Mouse (Mus musculus) neural tube, embryonic 15.5 days (tissue): ENCODE measurements at regions not wholly inside any gene's neighbourhood (a gene's known extent, or its start where the extent isn't known, plus 50 kb on each side); places are given as distances from the start of the nearest gene placed in this dataset.

ENCODE experiments used
- ATAC-seq: fragments of 200-750 bp; cut with Nextera tagmentation; 2 replicates; pipeline ENCODE4 v1.8.0; 2017; ENCODE audit warnings: mild to moderate bottlenecking, moderate TSS enrichment, moderate library complexity; ENCODE audit not compliant: low FRiP score
- H3K27ac ChIP-seq: fragments of 300-500 bp; sonication (generic); replicated peaks from 2 replicates; pipeline ENCODE4 v1.5.1; 2015; ENCODE audit warnings: mild to moderate bottlenecking, inconsistent platforms
- H3K27me3 ChIP-seq: fragments of 300-500 bp; sonication (generic); replicated peaks from 2 replicates; pipeline ENCODE4 v1.6.1; 2015; ENCODE audit warnings: inconsistent platforms
- H3K36me3 ChIP-seq: fragments of 300-500 bp; sonication (generic); 2 replicates; pipeline ENCODE4 v1.6.1; 2015; ENCODE audit warnings: inconsistent platforms
- H3K4me1 ChIP-seq: fragments of 300-500 bp; sonication (generic); 2 replicates; pipeline ENCODE4 v1.6.1; 2015; ENCODE audit warnings: inconsistent platforms
- H3K4me2 ChIP-seq: fragments of 300-500 bp; sonication (generic); 2 replicates; pipeline ENCODE4 v1.6.1; 2015; ENCODE audit warnings: inconsistent platforms, mild to moderate bottlenecking, moderate library complexity
- H3K4me3 ChIP-seq: fragments of 300-500 bp; sonication (generic); replicated peaks from 2 replicates; pipeline ENCODE4 v1.5.1; 2015; ENCODE audit warnings: mild to moderate bottlenecking, inconsistent platforms
- H3K9ac ChIP-seq: fragments of 300-500 bp; sonication (generic); replicated peaks from 2 replicates; pipeline ENCODE4 v1.6.1; 2015; ENCODE audit warnings: mild to moderate bottlenecking, inconsistent platforms
- H3K9me3 ChIP-seq: fragments of 300-500 bp; sonication (generic); replicated peaks from 2 replicates; pipeline ENCODE4 v1.6.1; 2016; ENCODE audit warnings: inconsistent platforms
- WGBS: fragments of 180-500 bp; shearing (Covaris S2); methylation state at CpG from one replicate; pipeline ENCODE4 v1.1.7; 2015; ENCODE audit warnings: mixed read lengths; 5-methylcytosine and 5-hydroxymethylcytosine counted together

- H3K27ac ChIP-seq: no peak overlapping the region
- H3K4me2 ChIP-seq: no peak overlapping the region
- H3K36me3 ChIP-seq: no peaks in the 10 kb centered on the region
- no peak for ATAC-seq
- H3K4me3 ChIP-seq: no peak overlapping the region
- no peaks in the 10 kb centered on the region for H3K9me3 ChIP-seq
- 0 out of 2 replicates have a peak, but pooled peaks cover 2% of the 10 kb centered on the region for H3K4me1 ChIP-seq
- 87% methylated on average over 2 of the region's 2 CpGs for WGBS
- no peaks in the 10 kb centered on the region for H3K27me3 ChIP-seq
- H3K9ac ChIP-seq: no peak overlapping the region
These were observed 656.0 kb upstream of the Cdh5 start for GRCm38 (mm10) chr8:103445378-103445777.

DNA sequence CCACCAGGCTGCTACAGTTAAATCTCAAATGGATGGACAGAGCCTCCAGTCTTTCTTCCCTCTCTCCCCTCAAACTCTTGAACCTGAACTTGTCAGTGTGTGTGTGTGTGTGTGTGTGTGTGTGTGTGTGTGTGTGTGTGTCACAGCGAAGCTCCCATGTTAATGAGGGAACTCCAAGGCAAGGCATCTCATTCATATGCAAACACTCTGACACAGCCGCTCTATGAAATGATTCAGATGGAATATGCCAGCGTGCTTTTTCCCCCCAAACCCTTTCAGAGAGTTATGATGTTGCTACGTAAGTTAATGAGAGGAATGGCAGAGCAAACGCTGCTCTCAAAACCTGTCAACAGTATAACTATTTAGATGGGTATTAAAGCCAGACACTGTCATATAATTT lies 653.5 kb upstream of the Cdh5 start:
- no peak for ATAC-seq
- Histone ChIP-seq H3K27ac (no peak overlapping the region), H3K9me3 (no peaks in the 10 kb centered on the region), H3K4me2 (no peak overlapping the region), H3K27me3 (no peaks in the 10 kb centered on the region), H3K36me3 (no peaks in the 10 kb centered on the region), H3K4me3 (no peak overlapping the region), H3K4me1 (no peaks in the 10 kb centered on the region), H3K9ac (no peak overlapping the region)
- 71% methylated on average over 5 of the region's 5 CpGs for WGBS

DNA sequence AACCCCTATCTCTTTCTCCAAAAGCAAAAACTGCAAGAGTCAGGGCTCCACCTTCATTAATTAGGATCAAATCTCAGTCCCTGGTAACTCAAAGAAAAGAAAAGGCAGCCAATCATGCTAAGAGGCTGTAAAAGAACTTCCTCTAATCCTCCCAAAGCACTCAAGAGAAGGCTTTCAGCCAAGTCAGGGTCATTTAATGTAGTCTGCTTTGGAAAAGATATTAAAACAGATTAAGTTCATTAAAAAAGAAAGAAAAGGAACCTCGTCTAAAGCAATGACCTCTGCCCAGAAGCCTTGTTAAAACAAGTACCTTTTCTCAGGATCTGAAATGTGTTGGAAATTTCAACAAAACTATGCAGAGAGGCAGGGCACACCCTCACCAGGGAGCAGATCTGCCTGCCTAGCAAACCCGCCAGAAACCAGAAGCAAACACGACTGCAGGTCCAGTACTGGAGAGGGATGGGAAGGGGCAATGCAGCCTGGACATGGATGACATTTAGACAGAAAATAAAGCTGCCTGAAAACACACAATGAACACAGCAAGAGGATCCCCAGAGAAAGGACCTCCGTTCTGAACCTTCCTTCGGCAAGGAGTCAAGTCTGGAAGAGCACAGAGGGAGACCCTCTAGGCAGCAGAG lies 649.9 kb upstream of the Cdh5 start:
- Histone ChIP-seq H3K4me2 (no peak overlapping the region), H3K27me3 (no peaks in the 10 kb centered on the region), H3K9ac (no peak overlapping the region), H3K9me3 (no peaks in the 10 kb centered on the region), H3K4me1 (no peaks in the 10 kb centered on the region), H3K36me3 (no peaks in the 10 kb centered on the region), H3K4me3 (no peak overlapping the region), H3K27ac (peak overlapping the region; percentile 5; the same call in 1 of the 2 replicates)
- ATAC-seq: no peak
- 63% methylated on average over 5 of the region's 5 CpGs for WGBS

GRCm38 (mm10) chr8:103457176-103457575 lies 644.2 kb upstream of the Cdh5 start:
- H3K9me3 ChIP-seq: no peaks in the 10 kb centered on the region; the same call in 1 of the 2 replicates
- 71% methylated on average over 6 of the region's 6 CpGs for WGBS
- no peak overlapping the region for H3K4me3 ChIP-seq
- no peak overlapping the region for H3K27ac ChIP-seq
- no peak overlapping the region for H3K4me2 ChIP-seq
- no peaks in the 10 kb centered on the region for H3K27me3 ChIP-seq
- no peak for ATAC-seq
- H3K4me1 ChIP-seq: no peaks in the 10 kb centered on the region
- no peak overlapping the region for H3K9ac ChIP-seq
- no peaks in the 10 kb centered on the region for H3K36me3 ChIP-seq

DNA sequence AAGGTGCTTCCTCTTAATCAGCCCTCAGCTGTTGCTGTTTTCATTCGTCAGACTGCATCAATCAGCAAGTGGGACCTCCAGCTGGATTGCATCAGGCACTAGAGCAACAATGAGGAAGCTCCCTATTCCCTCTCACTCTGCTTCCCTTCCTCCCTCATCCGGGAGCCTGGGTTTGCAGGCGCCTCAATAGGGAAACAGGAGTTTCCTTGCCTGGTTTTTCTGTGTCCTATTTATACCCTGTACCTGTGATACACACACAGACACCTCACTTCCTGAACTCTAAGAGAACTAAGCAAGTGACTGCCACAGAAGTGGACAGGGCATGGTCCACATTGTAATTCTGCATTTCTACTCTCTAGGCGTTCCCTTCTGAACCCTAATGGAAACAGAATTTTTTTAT lies 637.9 kb upstream of the Cdh5 start:
- no peak for ATAC-seq
- Histone ChIP-seq H3K36me3 (no peaks in the 10 kb centered on the region), H3K4me2 (no peak overlapping the region), H3K9me3 (no peaks in the 10 kb centered on the region; the same call in 1 of the 2 replicates), H3K27me3 (no peaks in the 10 kb centered on the region), H3K9ac (no peak overlapping the region), H3K4me1 (peaks cover 8% of the 10 kb centered on the region; the same call in 1 of the 2 replicates), H3K27ac (no peak overlapping the region), H3K4me3 (no peak overlapping the region)
- 77% methylated on average over 4 of the region's 4 CpGs for WGBS

DNA sequence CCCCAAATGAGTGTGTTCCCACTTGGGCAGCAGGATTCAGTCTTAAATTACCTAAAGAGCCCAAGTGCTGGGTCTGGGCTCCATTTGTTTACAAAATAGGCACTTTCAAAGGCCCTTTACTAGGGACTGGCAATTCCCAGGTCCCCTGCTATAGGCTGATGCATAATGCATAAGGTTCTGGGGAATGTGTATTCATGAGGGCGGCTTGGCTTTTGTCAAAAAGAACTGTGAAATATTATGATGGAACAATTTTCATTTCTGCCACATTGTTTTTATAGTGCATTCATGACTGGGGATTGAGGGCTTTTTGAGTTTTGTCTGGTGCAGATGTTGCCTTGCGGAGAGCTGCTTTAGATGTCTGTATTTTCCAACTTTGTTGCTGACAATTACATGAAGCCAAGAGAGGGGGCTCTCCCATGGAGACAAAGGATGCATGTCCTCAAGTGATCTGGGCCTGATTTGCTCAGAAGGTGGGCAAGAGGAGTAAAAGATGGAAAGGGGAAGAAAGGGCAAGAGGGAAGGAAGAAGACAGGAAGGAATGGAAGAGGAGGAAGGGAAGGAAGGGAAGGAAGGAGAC lies 636.6 kb upstream of the Cdh5 start:
- H3K27ac ChIP-seq: no peak overlapping the region

GRCm38 (mm10) chr8:103467536-103468160 lies 633.8 kb upstream of the Cdh5 start:
- H3K9me3 ChIP-seq: no peaks in the 10 kb centered on the region
- H3K27ac ChIP-seq: no peak overlapping the region
- no peaks in the 10 kb centered on the region for H3K36me3 ChIP-seq
- no peaks in the 10 kb centered on the region for H3K27me3 ChIP-seq
- no peak for ATAC-seq
- no peak overlapping the region for H3K4me2 ChIP-seq
- no peak overlapping the region for H3K4me3 ChIP-seq
- peaks cover 8% of the 10 kb centered on the region; the same call in 1 of the 2 replicates for H3K4me1 ChIP-seq
- 58% methylated on average over 6 of the region's 6 CpGs for WGBS
- H3K9ac ChIP-seq: no peak overlapping the region

More for the DNA sequence above, 636.6 kb upstream of the Cdh5 start:
- Histone ChIP-seq H3K27me3 (no peaks in the 10 kb centered on the region), H3K36me3 (no peaks in the 10 kb centered on the region), H3K4me1 (peaks cover 8% of the 10 kb centered on the region; the same call in 1 of the 2 replicates), H3K4me2 (no peak overlapping the region), H3K9me3 (no peaks in the 10 kb centered on the region; the same call in 1 of the 2 replicates), H3K4me3 (no peak overlapping the region), H3K9ac (no peak overlapping the region)
- no peak for ATAC-seq
- WGBS: 45% methylated on average over 2 of the region's 2 CpGs

- no peaks in the 10 kb centered on the region for H3K27me3 ChIP-seq
- no peaks in the 10 kb centered on the region for H3K9me3 ChIP-seq
- H3K36me3 ChIP-seq: no peaks in the 10 kb centered on the region
- ATAC-seq: no peak
- H3K4me3 ChIP-seq: no peak overlapping the region
- WGBS: 82% methylated on average over 1 of the region's 1 CpGs
- peaks cover 8% of the 10 kb centered on the region; the same call in 1 of the 2 replicates for H3K4me1 ChIP-seq
- no peak overlapping the region for H3K9ac ChIP-seq
- no peak overlapping the region for H3K4me2 ChIP-seq
- no peak overlapping the region for H3K27ac ChIP-seq
These were observed 632.4 kb upstream of the Cdh5 start for GRCm38 (mm10) chr8:103469049-103469448.

DNA sequence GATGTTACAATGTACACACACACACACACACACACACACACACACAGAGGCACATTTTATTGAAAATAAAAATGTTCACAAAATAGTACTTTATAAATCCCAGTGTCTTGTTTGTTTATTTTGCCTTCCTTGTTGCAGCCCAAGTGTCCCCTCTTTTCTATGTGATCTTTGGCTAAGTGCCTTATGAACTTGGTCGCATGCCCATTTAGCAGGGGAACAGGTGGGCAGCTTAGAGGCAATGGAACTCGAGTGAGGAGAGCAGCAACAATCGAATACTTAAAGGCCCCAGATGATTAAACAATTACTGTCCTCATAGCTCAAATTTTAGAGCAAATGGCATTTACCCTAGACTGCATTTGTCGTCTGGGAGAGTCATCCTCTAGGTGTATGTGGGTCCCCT lies 631.1 kb upstream of the Cdh5 start:
- Histone ChIP-seq H3K9me3 (no peaks in the 10 kb centered on the region), H3K4me2 (no peak overlapping the region), H3K9ac (no peak overlapping the region), H3K27me3 (no peaks in the 10 kb centered on the region), H3K27ac (no peak overlapping the region), H3K4me1 (no peaks in the 10 kb centered on the region), H3K36me3 (no peaks in the 10 kb centered on the region), H3K4me3 (no peak overlapping the region)
- 55% methylated on average over 4 of the region's 4 CpGs for whole genome bisulfite sequencing
- ATAC-seq: no peak

- Histone ChIP-seq H3K4me1 (no peaks in the 10 kb centered on the region), H3K27me3 (no peaks in the 10 kb centered on the region), H3K36me3 (no peaks in the 10 kb centered on the region), H3K4me2 (no peak overlapping the region), H3K9ac (no peak overlapping the region), H3K9me3 (no peaks in the 10 kb centered on the region), H3K27ac (no peak overlapping the region), H3K4me3 (no peak overlapping the region)
- ATAC-seq: peak; percentile 59
- WGBS: 62% methylated on average over 12 of the region's 12 CpGs
These were observed 625.3 kb upstream of the Cdh5 start for GRCm38 (mm10) chr8:103475816-103476797.

DNA sequence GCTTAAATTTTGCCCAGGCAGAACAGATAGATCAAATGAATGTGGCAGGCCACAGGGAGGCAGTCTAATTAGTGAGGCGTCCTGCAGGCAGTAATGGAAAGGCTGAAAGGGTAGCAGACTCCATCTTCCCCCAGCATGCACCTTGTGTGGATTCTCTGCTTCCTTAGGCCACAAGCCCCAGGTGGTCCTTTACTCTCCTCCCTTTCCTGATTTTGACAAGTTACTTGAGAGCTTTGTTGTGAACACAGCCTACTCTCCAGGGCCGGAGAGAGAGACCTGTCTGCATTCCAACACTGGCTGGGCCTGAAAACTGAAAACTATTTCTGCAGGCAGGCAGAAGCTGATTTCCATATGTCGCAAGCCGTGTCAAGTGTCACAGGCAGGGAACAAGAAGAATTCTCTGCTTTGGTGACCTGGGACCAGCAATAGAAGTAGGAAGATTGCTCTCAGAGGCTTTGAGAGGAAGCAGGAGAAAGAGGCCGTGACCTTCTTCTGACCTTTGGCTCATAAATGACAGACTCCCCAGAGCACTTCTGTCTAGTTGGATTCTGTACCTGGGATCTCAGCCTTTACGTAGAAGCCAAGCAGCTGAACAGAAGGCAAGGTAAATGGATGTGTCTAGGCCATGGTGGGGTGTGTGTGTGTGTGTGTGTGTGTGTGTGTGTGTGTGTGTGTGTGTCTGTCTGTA lies 619.2 kb upstream of the Cdh5 start:
- ATAC-seq: no peak
- no peak overlapping the region for H3K9ac ChIP-seq

More for the DNA sequence above, 619.2 kb upstream of the Cdh5 start:
- Histone ChIP-seq H3K9me3 (no peaks in the 10 kb centered on the region), H3K27me3 (no peaks in the 10 kb centered on the region), H3K4me1 (peaks cover 7% of the 10 kb centered on the region), H3K4me2 (no peak overlapping the region), H3K36me3 (no peaks in the 10 kb centered on the region), H3K27ac (no peak overlapping the region), H3K4me3 (no peak overlapping the region)
- WGBS: 17% methylated on average over 6 of the region's 6 CpGs
